Mouse (Mus musculus) monocyte, adult 5-6 weeks (primary cell): Measurements from ENCODE around the gene Cdh22. TPM values are rescaled to one million over a fixed set of nuclear protein-coding genes. Genes with fewer than 3 reads are reported as not detected.
A peak's percentile ranks its signal among the peaks of the same experiment; 100 is the strongest.

Experiments used
- ATAC-seq: fragments of 153-309, 156-312 bp; replicated peaks from 2 replicates; pipeline ENCODE4 v1.8.0; 2017; ENCODE audit warnings: mild to moderate bottlenecking; ENCODE audit not compliant: low TSS enrichment, insufficient number of reproducible peaks, severe bottlenecking, poor library complexity, low FRiP score
- total RNA-seq: library from RNA; stranded (forward); fragments of 200-1000, 200-491, 200-594 nt; gene quantifications from 3 replicates; pipeline ENCODE4 v1.2.3, GENCODE M21; 2017

Cdh22 gene
- 0.57 to 8.1 TPM (median 2.1 TPM) in 3 replicates for total RNA-seq

GRCm38 (mm10) chr2:165234613-165235291 lies at the start of gene Cdh22:
Cdh22 (minus strand) TSS chr2:165234853.
- peak; percentile 78 for ATAC-seq

GRCm38 (mm10) chr2:165284377-165284776 lies 49.7 kb upstream of the Cdh22 start:
- no peak for ATAC-seq

GRCm38 (mm10) chr2:165283644-165284043 lies 49.0 kb upstream of the Cdh22 start:
- ATAC-seq: no peak

DNA sequence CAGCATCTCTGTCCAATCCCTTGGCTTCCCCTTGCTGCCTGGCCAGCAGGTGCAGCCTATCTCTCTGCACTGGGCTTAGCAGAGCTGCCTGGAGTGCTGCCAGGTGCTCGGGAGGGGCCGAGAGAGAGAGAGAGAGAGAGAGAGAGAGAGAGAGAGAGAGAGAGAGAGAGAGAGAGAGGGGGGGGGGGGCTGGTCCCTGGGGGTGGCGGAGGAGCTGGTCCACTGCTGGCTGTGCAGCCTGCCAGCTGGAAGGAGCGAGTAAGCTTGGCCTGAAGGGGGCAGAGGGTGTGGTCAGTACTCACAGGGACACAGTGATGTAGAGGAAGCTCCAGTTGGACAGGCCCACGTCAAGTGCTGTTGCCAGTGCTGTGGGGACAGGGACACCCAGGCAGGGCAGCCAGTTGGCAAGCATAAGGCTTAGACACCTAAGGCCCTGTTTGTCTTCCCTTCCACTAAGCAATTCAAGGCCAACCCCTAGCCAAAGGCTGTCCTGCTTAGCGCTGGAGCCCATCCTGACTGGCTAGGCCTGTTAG lies 47.2 kb upstream of the Cdh22 start:
- no peak for ATAC-seq

- no peak for ATAC-seq
These were observed 44.7 kb upstream of the Cdh22 start for GRCm38 (mm10) chr2:165279351-165279750.

GRCm38 (mm10) chr2:165277188-165277740 lies 42.6 kb upstream of the Cdh22 start:
- ATAC-seq: no peak

DNA sequence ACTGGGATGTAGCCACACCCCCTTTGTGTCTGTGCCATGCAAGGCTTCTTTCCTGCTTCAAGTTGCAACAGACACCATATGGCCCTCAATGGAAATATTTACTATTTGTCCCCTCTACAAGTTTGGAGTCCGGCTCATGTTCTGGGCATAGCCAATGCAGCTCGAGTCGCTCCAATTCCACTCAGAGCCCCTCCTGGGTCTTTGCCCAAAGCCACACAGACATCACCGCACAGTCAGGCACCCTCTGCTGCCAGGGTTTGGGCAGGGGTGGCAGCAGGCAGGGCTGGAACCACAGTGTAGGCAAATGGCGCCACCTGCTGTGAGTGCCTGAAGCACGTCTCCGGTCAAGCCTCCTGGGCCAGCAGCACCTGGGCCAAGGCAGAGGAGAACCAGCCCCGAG lies 41.2 kb upstream of the Cdh22 start:
- peak; percentile 59 for ATAC-seq

GRCm38 (mm10) chr2:165275124-165275640 lies 40.5 kb upstream of the Cdh22 start:
- no peak for ATAC-seq

GRCm38 (mm10) chr2:165273589-165273988 lies 38.9 kb upstream of the Cdh22 start:
- no peak for ATAC-seq

DNA sequence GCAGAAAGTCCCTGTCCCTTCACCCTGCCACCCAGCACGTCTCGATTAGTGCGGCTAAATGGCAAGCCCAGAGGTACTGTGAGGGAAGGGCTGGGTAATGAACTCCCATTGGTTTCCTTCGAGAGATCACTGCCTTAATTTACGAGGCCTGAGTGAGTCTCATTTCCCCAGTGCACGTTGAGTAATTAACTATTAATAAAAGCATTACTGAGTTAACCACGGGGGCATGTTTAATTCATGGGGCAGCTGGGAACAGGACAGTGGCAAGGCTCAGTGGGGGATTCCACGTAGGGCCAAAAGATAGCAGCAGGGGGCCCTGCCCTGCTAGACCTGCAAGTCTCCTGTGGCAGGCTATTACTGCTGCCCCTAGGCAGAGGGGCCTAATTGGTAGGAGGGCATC lies 36.7 kb upstream of the Cdh22 start:
- no peak for ATAC-seq

GRCm38 (mm10) chr2:165270858-165271257 lies 36.2 kb upstream of the Cdh22 start:
- no peak for ATAC-seq

DNA sequence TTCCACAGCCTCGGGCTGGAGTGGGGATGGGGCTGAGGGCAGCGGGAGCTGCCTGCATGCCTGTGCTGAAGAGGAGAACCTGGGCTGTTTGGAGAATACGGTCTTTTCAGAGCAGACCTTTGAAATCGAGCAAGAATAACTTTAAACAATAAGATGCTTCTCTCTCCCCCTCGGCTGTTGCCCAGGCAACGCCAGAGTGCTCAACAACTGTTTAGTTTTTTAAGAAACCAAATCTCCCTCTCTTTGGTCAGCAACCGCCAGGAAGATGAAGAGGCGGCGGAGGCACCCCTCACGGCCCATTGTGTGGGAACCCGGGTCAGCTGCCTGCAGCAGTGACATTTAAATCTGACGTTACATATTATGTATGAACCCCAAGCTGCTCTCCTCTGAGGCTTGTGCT lies 32.1 kb upstream of the Cdh22 start:
- ATAC-seq: no peak

GRCm38 (mm10) chr2:165263861-165264260 lies 29.2 kb upstream of the Cdh22 start:
- no peak for ATAC-seq

DNA sequence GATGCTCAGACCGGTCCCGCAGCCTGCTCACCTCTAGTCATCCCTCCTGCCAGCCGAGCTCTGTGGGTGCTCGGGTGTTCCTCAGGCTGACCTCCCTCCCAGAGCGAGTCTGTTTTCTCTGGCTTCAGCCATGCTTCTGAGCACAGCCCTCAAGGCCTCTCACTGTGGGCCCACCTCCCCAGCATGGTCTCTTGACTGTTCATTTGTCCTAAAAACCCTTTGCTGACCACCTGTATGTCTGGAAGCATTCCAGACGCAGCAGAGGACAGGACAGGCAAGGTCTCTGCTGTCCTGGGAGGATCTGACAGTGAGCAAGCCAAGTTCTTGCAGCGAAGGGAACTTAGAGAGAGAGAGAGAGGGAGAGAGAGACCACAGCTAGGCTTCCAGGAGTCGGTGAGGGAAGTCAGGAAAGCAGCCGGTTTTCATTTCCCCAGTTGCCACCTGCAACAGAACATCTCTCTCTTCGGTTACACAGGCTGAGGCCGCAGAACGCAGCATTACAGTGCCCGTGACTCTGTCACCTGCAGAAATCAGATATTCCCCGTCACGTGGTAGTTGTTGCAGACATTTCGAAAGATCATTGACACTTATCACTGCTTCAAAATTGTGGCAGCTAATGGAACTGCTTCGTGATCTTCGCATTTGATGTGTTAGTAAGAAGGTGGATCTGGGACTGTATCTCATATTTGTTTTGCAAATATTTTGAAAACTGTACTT lies 27.8 kb upstream of the Cdh22 start:
- no peak for ATAC-seq

- no peak for ATAC-seq
These were observed 25.2 kb upstream of the Cdh22 start for GRCm38 (mm10) chr2:165259859-165260258.

GRCm38 (mm10) chr2:165258321-165258720 lies 23.7 kb upstream of the Cdh22 start:
- ATAC-seq: no peak

GRCm38 (mm10) chr2:165257151-165257834 lies 22.6 kb upstream of the Cdh22 start:
- ATAC-seq: no peak

GRCm38 (mm10) chr2:165256213-165256612 lies 21.6 kb upstream of the Cdh22 start:
- ATAC-seq: no peak

- ATAC-seq: no peak
These were observed 19.2 kb upstream of the Cdh22 start for GRCm38 (mm10) chr2:165253867-165254266.
